Mouse (Mus musculus) ovary, adult 18-20 months (tissue): ENCODE results near the gene Birc2.
"Not testable (repeated sequence)": the region's sequence is repeated elsewhere in the genome, so short reads cannot be mapped to it uniquely, and the experiment has no call there.

ENCODE experiments used
- DNase-seq: peaks from one replicate; pipeline ENCODE4 v3.0.0; 2022; ENCODE audit warnings: low spot score, mixed read lengths

The Birc2 gene

GRCm38 (mm10) chr9:7836905-7837805, at the start of gene Birc2:
Birc2 (minus strand) TSS chr9:7837064.
- DNase-seq, result peak; percentile 97

DNA sequence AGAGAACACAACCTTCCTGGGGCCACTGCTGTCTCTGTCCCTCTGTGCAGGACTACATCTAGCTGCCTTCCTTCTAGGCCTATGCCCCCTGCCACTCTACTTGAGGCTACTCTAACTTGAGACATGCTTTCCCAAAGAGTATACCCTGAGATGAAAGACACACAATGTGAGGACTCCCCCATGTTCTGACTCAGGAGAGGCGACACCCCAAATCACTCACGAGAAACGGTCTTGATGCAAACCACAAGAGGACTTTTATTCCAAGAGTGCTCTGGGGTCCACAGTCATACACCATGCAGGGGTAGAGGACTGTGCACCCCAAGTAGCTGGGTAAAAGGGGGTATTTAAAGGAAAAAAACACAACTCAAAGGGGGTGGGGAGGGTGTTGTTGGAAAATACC, 47.5 kb upstream of the Birc2 start:
- no peak for DNase-seq

GRCm38 (mm10) chr9:7882304-7882865, 45.5 kb upstream of the Birc2 start:
- no peak for DNase-seq

DNA sequence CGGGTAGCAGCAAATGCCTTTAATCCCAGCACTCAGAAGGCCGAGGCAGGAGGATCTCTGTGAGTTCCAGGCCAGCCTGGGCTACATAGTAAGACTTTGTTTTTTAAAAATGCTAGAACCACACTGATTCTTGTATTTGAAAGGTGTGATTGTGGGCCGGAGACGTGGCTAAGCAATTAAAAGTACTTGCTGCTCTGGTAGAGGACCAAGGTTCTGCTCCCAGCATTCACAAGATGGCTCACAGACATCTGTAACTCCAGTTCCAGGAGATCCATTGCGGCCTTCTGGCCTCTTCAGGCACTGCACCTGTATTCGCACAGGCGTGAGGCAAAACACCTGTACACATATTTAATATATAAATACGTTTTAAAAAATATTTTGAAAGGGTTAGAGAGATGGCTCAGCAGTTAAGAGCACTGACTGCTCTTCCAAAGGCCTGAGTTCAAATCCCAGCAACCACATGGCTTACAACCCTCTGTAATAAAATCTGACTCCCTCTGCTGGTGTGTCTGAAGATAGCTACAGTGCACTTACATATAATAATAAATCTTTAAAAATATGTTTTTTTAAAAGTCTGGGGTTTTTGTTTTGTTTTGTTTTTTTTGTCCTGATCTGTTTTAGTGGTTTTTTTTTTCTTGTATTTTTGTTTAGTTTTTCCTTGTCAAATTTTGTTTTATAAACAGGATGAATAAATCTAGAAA, 36.8 kb upstream of the Birc2 start:
- no peak for DNase-seq

DNA sequence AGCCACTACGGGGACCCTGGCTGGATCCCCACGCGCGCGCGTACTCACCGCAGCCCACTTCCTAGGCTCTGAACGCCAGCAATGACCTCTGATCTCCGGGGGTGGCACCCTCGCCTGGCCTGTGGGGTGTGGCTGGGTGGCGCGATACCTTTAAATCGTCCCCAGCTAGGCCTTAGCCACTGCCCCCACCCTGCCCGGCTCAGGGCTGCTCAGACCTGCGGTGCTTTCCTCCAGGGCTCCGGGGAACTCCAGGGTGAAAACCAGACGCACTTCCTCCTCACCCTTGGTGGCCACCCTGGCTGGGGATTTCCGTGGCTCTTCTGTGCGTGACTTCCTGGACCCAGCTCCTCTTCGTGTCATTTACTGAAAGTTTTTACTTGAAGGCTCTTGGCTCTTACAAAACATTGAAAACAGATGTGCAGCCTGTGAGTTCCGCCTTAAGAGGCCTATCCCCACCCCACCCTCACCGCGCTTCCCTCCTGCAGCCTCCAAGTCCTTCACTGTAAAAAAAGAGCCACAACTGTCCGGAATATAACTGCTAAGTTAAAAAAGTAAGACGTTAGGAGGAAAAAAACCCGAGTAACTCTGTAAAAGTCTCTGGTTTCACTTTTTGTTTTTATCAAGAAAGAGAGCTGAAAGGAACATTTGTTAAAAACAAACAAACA, 36.0 kb upstream of the Birc2 start, which contains the start of gene Birc3:
TSS of gene Birc3 (minus strand) at position 412 of the 665 bp plus-strand sequence.
- DNase-seq, result peak; percentile 53

GRCm38 (mm10) chr9:7872044-7872774, 35.3 kb upstream of the Birc2 start:
- DNase-seq, result no peak

DNA sequence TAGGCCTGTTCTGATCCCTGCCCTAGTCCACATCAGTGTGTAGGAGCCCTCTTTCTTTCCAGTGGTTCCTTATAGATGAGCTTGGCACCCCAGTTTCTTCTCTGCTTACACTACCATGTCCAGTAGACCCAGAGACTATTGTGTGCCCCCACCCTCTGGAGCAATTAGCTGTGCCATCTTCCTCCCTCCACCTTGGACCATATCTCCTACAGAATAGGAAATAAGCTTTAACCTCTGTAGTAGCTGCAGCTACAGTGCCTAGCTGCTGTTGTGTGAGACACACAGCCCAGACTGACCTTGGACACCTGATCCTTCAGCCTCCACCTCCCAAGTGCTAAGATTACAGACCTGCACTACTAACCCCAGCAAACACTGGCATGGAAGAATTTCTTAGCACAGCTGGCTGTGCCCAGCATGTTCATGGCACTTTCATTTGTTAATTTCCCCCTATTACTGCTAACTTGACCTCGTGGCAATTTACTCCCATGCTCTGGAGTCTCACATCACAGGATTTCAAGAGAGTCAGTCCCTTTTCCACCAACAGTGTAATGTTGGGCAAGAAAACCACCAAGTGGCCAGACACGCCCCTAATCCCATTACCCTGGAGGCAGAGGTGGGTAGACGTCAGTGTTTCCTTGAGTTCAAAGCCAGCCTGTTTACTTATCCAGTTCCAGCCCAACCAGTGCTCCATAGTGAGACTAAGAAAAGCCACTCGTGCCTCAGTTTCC, 34.6 kb upstream of the Birc2 start:
- no peak for DNase-seq

DNA sequence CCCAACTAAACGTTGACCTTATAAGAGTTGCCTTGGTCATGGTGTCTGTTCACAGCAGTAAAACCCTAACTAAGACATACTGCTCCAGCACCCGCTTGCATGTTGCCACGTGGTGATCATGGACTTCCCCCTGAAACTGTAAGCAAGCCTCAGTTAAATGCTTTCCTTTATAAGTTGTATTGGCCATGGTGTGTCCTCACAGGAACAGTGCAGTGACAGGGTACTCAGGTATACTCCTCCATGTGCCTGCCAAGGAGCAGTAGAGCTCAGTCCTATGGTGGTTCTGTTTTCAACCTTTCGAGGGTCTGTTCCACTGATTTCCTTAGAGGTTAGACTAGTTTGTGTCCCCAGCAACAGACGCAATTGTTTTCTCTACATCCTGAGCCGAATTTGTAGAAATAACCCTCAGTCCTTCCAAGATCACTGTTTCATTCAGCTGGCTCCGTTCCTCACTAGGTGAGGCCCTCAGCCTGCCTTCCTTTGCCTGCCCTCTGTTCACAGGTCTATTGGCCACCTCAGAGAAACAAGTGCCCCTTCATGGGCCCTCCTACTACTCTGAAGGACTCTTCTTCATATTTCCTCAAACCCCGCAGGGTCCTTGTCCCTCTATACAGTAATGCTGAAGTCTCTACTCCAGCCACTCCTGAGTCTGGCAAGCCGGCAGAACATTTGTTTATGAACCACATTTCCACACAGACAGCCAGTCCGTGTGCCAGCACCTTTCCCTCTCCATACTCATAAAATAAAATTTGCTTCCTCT, 33.9 kb upstream of the Birc2 start:
- DNase-seq, result no peak

GRCm38 (mm10) chr9:7868838-7869491, 32.1 kb upstream of the Birc2 start:
- no peak for DNase-seq

- DNase-seq, result no peak
These were observed 31.1 kb upstream of the Birc2 start for GRCm38 (mm10) chr9:7867981-7868380.

GRCm38 (mm10) chr9:7866981-7867380, 30.1 kb upstream of the Birc2 start:
- DNase-seq, result not testable (repeated sequence)

DNA sequence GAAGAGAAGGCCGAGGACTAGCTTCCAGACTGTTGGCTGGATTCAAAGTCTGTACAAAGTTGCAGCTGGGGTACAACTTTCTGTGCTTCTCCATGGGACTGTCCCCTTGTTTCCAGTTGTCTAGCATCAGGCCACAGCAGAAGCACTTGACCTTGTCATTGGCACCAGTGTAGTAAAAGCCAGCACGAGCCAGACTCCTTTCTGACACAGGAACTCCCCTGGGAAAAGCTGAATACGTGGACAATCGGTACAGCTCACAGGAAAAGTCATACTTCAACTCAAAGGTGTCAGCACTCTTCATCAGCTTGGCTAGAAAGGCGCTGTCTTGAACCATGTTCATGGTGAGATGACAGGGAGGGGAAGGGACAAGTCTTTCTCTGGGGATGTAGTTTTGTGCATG, 24.1 kb upstream of the Birc2 start:
- DNase-seq, result no peak

GRCm38 (mm10) chr9:7855912-7856311, 19.0 kb upstream of the Birc2 start:
- DNase-seq, result no peak

DNA sequence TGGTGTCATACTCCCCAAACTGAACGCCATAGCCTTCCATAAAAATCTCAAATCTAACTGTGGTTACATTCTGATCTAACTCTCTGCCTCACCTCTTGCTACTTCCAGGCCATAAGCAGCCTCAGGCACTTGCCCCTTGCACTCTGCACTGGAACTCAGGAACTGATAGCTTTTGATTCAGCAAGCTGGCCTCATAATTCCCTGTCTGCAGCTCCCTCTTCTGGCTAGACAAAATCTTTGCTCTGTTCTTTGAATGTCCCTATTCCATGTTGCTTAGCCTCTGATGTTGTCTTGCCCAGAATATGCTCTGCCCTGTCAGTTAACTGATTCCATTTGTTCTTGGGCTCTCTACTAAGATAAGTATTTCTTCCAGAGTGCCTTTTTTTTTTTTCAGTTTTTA, 18.5 kb upstream of the Birc2 start:
- DNase-seq, result peak; percentile 31

GRCm38 (mm10) chr9:7854196-7854595, 17.3 kb upstream of the Birc2 start:
- not testable (repeated sequence) for DNase-seq

DNA sequence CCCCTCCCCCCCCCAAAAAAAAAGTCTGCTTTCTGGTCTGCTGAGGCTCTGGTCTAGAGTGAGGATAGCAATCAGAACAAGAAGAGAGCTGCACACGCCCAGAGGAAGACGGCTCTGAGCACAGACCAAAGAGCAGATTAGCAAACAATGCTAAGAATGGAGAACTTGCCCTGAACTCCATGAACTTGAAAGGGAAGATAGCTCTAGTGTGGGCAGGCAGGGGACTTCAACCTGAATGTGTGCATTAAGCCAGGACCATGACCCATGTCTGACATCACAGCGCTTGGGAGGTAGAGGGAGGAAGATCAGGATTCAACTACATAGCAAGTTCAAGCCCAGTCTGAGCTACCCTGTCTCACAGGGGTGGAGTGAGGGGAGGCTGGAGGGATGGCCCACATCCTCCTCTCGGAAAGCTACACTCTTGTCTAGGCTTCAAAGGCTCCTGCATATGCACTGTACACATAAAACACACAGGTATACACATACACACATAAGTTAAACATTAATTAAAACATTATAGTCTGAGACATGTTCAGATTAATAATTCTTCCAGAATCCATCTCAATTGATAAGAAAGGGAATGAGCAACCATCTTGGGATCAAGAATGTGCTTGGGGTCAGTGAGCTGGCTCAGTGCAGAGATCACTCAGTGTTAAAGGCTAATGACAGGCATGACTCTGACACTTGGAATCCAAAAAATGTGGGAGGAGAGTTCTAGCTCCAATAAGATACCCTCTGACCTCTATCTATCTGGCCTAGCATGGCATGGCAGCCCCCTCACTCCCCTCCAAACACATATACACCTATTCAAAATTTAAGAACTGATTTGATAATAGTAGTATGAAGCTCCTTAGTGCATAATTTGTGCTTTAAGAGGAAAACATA, 15.7 kb upstream of the Birc2 start:
- DNase-seq, result no peak

DNA sequence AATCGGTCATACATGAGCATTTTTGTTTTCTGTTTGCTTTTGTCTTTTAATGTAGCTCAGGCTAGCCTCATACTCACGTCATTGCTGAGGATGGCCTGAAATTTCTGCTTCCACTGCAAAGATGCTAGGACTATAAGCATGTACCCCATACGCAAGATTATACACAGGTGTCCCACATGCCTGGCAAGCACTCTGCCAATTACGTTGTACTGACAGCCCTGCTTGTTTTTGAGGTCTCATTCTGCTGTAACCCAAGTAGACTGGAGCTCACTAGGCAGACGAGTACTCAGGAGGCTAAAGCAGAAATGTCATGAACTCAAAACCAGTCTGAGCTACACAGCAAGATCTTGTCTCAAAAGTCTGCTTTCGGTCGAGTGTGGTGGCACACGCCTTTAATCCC, 15.0 kb upstream of the Birc2 start:
- DNase-seq, result no peak

- no peak for DNase-seq
These were observed 11.3 kb upstream of the Birc2 start for GRCm38 (mm10) chr9:7848191-7848590.
